Mouse (Mus musculus): Measurements from ENCODE around the gene Mapk8ip1. TPM values are rescaled to one million over a fixed set of nuclear protein-coding genes. Genes with fewer than 3 reads are reported as not detected.
"Not testable (repeated sequence)": the region's sequence is repeated elsewhere in the genome, so short reads cannot be mapped to it uniquely, and the experiment has no call there.

Gene Mapk8ip1
- polyA plus RNA-seq, 1 experiment from 2014 or later = 44.2 TPM

DNA sequence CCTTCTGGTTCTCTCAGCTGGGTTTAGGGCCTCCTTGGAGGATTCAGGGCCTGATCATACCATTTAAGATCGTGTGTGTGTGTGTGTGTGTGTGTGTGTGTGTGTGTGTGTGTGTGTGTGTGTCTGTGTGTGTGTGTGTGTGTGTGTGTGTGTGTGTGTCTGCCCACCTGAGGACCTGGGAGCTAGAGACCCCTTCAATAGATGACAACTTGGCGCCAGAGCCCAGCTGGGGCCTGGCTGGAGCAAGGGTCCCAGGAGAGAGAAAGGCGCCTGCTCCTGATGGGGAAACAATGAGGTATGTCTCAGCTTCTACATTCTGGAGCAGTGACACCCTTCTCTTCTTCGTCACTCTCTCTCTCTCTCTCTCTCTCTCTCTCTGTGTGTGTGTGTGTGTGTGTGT is 1.2 kb downstream of the Mapk8ip1 start:
- DNase-seq (ENCODE audit: low spot score) = not testable (repeated sequence)

GRCm38 (mm10) chr2:92397436-92397835 is 3.6 kb downstream of the Mapk8ip1 start:
- DNase-seq (ENCODE audit: low spot score) = no peak
- no peak overlapping the region for H3K9ac ChIP-seq (ENCODE audit: low read length)
- no peaks in the 10 kb centered on the region for H3K36me3 ChIP-seq (ENCODE audit: control insufficient read depth, insufficient read depth, low read length)
- 80% methylated on average over 1 of the region's 1 CpGs for WGBS
- H3K27ac ChIP-seq (ENCODE audit: low read depth, low read length) = no peak overlapping the region
- H3K9me3 ChIP-seq (ENCODE audit: control insufficient read depth, low read length) = no peaks in the 10 kb centered on the region
- no peak for ATAC-seq (ENCODE audit: insufficient read depth, low FRiP score, low TSS enrichment)
- H3K4me2 ChIP-seq (ENCODE audit: low read depth) = no peak overlapping the region
- H3K4me1 ChIP-seq (ENCODE audit: control insufficient read depth, insufficient read depth, low read length) = peaks cover 26% of the 10 kb centered on the region
- no peaks in the 10 kb centered on the region for H3K27me3 ChIP-seq (ENCODE audit: control insufficient read depth, insufficient read depth, low read length)
- no peak overlapping the region for H3K4me3 ChIP-seq (ENCODE audit: low read depth, low read length)

More for the DNA sequence above, 1.2 kb downstream of the Mapk8ip1 start:
- H3K27ac ChIP-seq (ENCODE audit: low read depth, low read length); H3K9me3 ChIP-seq (ENCODE audit: control insufficient read depth, low read length); H3K36me3 ChIP-seq (ENCODE audit: control insufficient read depth, insufficient read depth, low read length); ATAC-seq (ENCODE audit: insufficient read depth, low FRiP score, low TSS enrichment); H3K9ac ChIP-seq (ENCODE audit: low read length); H3K27me3 ChIP-seq (ENCODE audit: control insufficient read depth, insufficient read depth, low read length); H3K4me3 ChIP-seq (ENCODE audit: low read depth, low read length): not testable (repeated sequence)
- WGBS = 75% methylated on average over 1 of the region's 4 CpGs
- peaks cover 19% of the 10 kb centered on the region for H3K4me1 ChIP-seq (ENCODE audit: control insufficient read depth, insufficient read depth, low read length)
- peak overlapping the region; percentile 64 for H3K4me2 ChIP-seq (ENCODE audit: low read depth)

DNA sequence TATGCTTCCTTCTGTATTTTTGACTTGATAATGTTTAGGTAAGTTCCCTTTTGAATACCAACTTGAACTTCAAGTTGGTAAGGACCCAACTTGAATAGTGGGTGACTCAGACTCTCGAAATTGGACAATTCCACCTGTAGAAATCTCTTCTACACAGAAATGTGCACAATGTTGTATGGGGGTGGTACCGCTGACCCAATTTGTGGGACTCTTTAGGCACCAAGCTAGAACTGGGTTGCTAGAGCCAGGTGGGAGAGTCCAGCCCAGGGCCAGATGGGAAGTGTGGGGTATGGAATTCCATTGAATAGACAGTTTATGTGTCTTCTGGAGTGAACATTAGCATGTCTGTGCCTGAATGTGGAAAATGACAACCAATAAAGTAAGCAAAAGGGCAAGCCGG is 5.5 kb downstream of the Mapk8ip1 start:
- H3K9me3 ChIP-seq (ENCODE audit: control insufficient read depth, low read length) = no peaks in the 10 kb centered on the region
- DNase-seq (ENCODE audit: low spot score) (no peak), ATAC-seq (ENCODE audit: insufficient read depth, low FRiP score, low TSS enrichment) (no peak)
- no peak overlapping the region for H3K27ac ChIP-seq (ENCODE audit: low read depth, low read length)
- H3K9ac ChIP-seq (ENCODE audit: low read length) = no peak overlapping the region
- H3K4me2 ChIP-seq (ENCODE audit: low read depth) = no peak overlapping the region
- H3K27me3 ChIP-seq (ENCODE audit: control insufficient read depth, insufficient read depth, low read length) = no peaks in the 10 kb centered on the region
- no peaks in the 10 kb centered on the region for H3K36me3 ChIP-seq (ENCODE audit: control insufficient read depth, insufficient read depth, low read length)
- peaks cover 40% of the 10 kb centered on the region for H3K4me1 ChIP-seq (ENCODE audit: control insufficient read depth, insufficient read depth, low read length)
- no peak overlapping the region for H3K4me3 ChIP-seq (ENCODE audit: low read depth, low read length)
- 90% methylated on average over 3 of the region's 3 CpGs for WGBS

DNA sequence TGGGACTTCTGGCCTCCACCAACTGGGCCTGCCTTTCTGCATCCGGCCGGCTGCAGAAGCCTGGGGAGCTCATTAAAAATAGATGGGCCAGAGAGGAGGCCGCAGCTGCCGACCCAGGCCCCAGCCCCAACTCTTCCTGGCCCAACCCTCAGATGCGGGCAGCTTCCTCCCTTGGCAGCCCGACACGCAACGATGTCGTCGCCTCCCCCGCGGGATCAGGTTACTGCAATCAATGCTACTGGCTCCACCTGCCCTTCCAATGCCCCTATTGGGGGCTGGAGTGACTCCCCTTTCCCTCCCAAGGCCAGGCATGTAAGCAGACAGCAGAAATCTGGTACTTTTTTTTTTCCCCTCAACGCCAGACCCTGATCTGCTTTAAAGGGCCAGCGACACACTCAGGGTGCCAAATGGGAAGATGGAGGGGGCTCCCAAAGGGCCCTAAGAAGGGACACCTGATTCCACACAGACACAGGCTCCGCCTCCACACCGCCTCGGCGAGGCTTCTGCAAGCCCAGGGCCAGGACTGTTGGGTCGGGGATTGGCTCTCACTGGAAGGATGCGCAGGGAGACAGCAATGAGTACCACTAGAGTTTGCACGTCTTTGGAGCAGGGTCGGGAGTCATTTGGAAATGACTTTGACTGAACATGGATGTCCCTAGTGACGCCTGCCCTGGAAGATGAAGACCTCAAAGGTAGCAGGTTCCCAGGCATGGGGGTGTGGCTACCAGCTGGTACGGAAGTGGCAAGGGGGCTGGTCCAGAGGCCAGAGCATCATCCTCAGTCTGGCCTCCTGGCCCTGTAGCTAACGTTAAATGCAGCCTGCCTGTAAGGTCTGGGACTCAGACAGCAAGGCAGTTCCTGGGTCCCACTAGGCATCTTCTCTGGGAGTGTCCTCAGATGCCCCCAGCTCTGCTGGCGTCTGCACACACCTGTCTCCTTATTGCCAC is 8.5 kb downstream of the Mapk8ip1 start:
- no peaks in the 10 kb centered on the region for H3K36me3 ChIP-seq (ENCODE audit: control insufficient read depth, insufficient read depth, low read length)
- ATAC-seq (ENCODE audit: insufficient read depth, low FRiP score, low TSS enrichment) = 0 out of 2 replicates have a peak, but pooled peaks have one; percentile 7
- H3K9ac ChIP-seq (ENCODE audit: low read length) = peak overlapping the region; percentile 62
- H3K4me1 ChIP-seq (ENCODE audit: control insufficient read depth, insufficient read depth, low read length) = peaks cover 54% of the 10 kb centered on the region
- no peaks in the 10 kb centered on the region for H3K9me3 ChIP-seq (ENCODE audit: control insufficient read depth, low read length)
- H3K4me2 ChIP-seq (ENCODE audit: low read depth) = peak overlapping the region; percentile 58
- no peaks in the 10 kb centered on the region for H3K27me3 ChIP-seq (ENCODE audit: control insufficient read depth, insufficient read depth, low read length)
- WGBS = 3% methylated on average over 26 of the region's 26 CpGs
- peak overlapping the region; percentile 39 for H3K4me3 ChIP-seq (ENCODE audit: low read depth, low read length)
- DNase-seq (ENCODE audit: low spot score) = peak; percentile 84
- peak overlapping the region; percentile 93 for H3K27ac ChIP-seq (ENCODE audit: low read depth, low read length)

GRCm38 (mm10) chr2:92391703-92392317 is 9.3 kb downstream of the Mapk8ip1 start:
- Histone ChIP-seq H3K36me3 (ENCODE audit: control insufficient read depth, insufficient read depth, low read length) (peaks cover 2% of the 10 kb centered on the region), H3K4me3 (ENCODE audit: low read depth, low read length) (peak overlapping the region; percentile 39), H3K4me1 (ENCODE audit: control insufficient read depth, insufficient read depth, low read length) (peaks cover 48% of the 10 kb centered on the region), H3K9me3 (ENCODE audit: control insufficient read depth, low read length) (no peaks in the 10 kb centered on the region), H3K27me3 (ENCODE audit: control insufficient read depth, insufficient read depth, low read length) (no peaks in the 10 kb centered on the region), H3K4me2 (ENCODE audit: low read depth) (peak overlapping the region; percentile 58), H3K27ac (ENCODE audit: low read depth, low read length) (peak overlapping the region; percentile 93), H3K9ac (ENCODE audit: low read length) (peak overlapping the region; percentile 62)
- 0 out of 2 replicates have a peak, but pooled peaks have one; percentile 0 for ATAC-seq (ENCODE audit: insufficient read depth, low FRiP score, low TSS enrichment)
- 22% methylated on average over 11 of the region's 11 CpGs for WGBS
- no peak for DNase-seq (ENCODE audit: low spot score)

- ATAC-seq (ENCODE audit: insufficient read depth, low FRiP score, low TSS enrichment) = no peak
- H3K27ac ChIP-seq (ENCODE audit: low read depth, low read length) = peak overlapping the region; percentile 93
- H3K4me2 ChIP-seq (ENCODE audit: low read depth) = peak overlapping the region; percentile 58
- peaks cover 7% of the 10 kb centered on the region for H3K36me3 ChIP-seq (ENCODE audit: control insufficient read depth, insufficient read depth, low read length)
- 92% methylated on average over 8 of the region's 8 CpGs for WGBS
- no peak overlapping the region for H3K9ac ChIP-seq (ENCODE audit: low read length)
- no peak for DNase-seq (ENCODE audit: low spot score)
- H3K4me1 ChIP-seq (ENCODE audit: control insufficient read depth, insufficient read depth, low read length) = peaks cover 48% of the 10 kb centered on the region
- H3K9me3 ChIP-seq (ENCODE audit: control insufficient read depth, low read length) = no peaks in the 10 kb centered on the region
- H3K4me3 ChIP-seq (ENCODE audit: low read depth, low read length) = 0 out of 2 replicates have a peak overlapping the region, but pooled peaks have one; percentile 39
- no peaks in the 10 kb centered on the region for H3K27me3 ChIP-seq (ENCODE audit: control insufficient read depth, insufficient read depth, low read length)
Observed at GRCm38 (mm10) chr2:92391116-92391515, 9.9 kb downstream of the Mapk8ip1 start.

- Histone ChIP-seq H3K9me3 (ENCODE audit: control insufficient read depth, low read length) (no peaks in the 10 kb centered on the region), H3K4me1 (ENCODE audit: control insufficient read depth, insufficient read depth, low read length) (peaks cover 48% of the 10 kb centered on the region), H3K9ac (ENCODE audit: low read length) (no peak overlapping the region), H3K4me3 (ENCODE audit: low read depth, low read length) (no peak overlapping the region), H3K36me3 (ENCODE audit: control insufficient read depth, insufficient read depth, low read length) (peaks cover 12% of the 10 kb centered on the region), H3K27me3 (ENCODE audit: control insufficient read depth, insufficient read depth, low read length) (no peaks in the 10 kb centered on the region), H3K27ac (ENCODE audit: low read depth, low read length) (no peak overlapping the region), H3K4me2 (ENCODE audit: low read depth) (peak overlapping the region; percentile 89)
- DNase-seq (ENCODE audit: low spot score) (no peak), ATAC-seq (ENCODE audit: insufficient read depth, low FRiP score, low TSS enrichment) (no peak)
- WGBS = 85% methylated on average over 6 of the region's 6 CpGs
Observed at GRCm38 (mm10) chr2:92390206-92390930, 10.7 kb downstream of the Mapk8ip1 start.

- Histone ChIP-seq H3K36me3 (ENCODE audit: control insufficient read depth, insufficient read depth, low read length) (peaks cover 12% of the 10 kb centered on the region), H3K27me3 (ENCODE audit: control insufficient read depth, insufficient read depth, low read length) (no peaks in the 10 kb centered on the region), H3K9ac (ENCODE audit: low read length) (no peak overlapping the region), H3K4me3 (ENCODE audit: low read depth, low read length) (no peak overlapping the region), H3K4me2 (ENCODE audit: low read depth) (peak overlapping the region; percentile 89), H3K4me1 (ENCODE audit: control insufficient read depth, insufficient read depth, low read length) (peaks cover 48% of the 10 kb centered on the region), H3K9me3 (ENCODE audit: control insufficient read depth, low read length) (no peaks in the 10 kb centered on the region), H3K27ac (ENCODE audit: low read depth, low read length) (peak overlapping the region; percentile 67; the same call in 1 of the 2 replicates)
- ATAC-seq (ENCODE audit: insufficient read depth, low FRiP score, low TSS enrichment) (no peak), DNase-seq (ENCODE audit: low spot score) (no peak)
- WGBS = 5% methylated on average over 10 of the region's 10 CpGs
Observed at GRCm38 (mm10) chr2:92389645-92390044, 11.4 kb downstream of the Mapk8ip1 start.

Data from neural tube, embryonic 11.5 days (tissue).